Mouse (Mus musculus) induced T-regulatory cell, adult 2 months (primary cell): ENCODE results near the gene Tmem63a.
"Not testable (repeated sequence)": the region's sequence is repeated elsewhere in the genome, so short reads cannot be mapped to it uniquely, and the experiment has no call there.

Experiments
- DNase-seq: peaks from one replicate; pipeline ENCODE4 v3.0.0-alpha.2; 2012; ENCODE audit warnings: low read depth

Gene Tmem63a

GRCm38 (mm10) chr1:180942166-180943031, at the start of gene Tmem63a:
Gene Tmem63a, plus strand, starts transcription at chr1:180942344.
- peak; percentile 89 for DNase-seq

DNA sequence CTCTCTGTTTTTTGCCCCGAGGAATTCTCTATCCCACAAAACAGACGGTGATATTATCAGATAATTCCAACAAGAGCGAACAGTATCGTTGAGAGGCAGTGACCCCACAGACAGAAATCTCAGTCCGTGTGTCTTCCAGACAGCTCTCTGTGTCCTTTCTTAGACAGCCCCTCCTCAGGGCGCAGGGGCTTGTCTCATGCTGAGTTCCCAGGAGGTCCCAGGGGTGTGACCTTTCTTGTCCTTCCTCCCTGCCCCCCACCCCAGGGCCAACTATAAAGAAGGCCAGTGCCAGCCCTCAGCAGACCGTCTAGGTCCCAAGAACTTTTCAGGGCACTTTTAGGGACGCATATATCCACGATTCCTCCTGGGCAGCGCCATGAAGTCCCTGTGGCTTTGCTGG, 49.3 kb upstream of the Tmem63a start, which contains the start of gene Lefty2:
Gene Lefty2 (plus strand): TSS at position 301 of the 400 bp plus-strand sequence.
- no peak for DNase-seq

DNA sequence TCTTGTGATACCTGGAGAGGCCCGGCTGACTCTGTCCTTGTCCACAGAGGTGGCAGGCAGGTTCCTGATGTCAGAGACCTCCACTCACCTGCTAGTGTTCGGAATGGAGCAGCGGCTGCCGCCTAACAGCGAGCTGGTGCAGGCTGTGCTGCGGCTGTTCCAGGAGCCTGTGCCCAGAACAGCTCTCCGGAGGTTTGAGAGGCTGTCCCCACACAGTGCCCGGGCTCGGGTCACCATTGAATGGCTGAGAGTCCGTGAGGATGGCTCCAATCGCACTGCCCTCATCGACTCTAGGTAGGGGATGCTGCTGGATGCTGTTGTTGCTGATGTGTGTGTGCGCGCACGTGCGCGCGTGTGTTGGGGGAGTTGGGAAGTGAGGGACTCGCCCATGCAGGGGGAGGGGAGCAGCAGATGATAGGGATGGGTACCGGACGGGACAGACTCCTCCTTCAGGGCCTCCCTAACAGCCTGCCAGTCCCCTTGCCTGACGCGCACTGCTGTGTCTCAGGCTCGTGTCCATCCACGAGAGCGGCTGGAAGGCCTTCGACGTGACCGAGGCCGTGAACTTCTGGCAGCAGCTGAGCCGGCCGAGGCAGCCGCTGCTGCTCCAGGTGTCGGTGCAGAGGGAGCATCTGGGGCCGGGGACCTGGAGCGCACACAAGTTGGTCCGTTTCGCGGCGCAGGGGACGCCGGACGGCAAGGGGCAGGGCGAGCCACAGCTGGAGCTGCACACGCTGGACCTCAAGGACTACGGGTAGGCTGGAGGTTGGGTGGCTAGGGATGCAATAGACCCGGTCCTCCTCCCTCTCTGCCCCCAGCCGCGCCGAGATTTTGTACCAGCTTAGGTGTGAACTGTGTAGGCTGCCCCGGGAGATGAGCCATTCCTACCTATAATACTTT, 47.8 kb upstream of the Tmem63a start:
- DNase-seq, result not testable (repeated sequence)

DNA sequence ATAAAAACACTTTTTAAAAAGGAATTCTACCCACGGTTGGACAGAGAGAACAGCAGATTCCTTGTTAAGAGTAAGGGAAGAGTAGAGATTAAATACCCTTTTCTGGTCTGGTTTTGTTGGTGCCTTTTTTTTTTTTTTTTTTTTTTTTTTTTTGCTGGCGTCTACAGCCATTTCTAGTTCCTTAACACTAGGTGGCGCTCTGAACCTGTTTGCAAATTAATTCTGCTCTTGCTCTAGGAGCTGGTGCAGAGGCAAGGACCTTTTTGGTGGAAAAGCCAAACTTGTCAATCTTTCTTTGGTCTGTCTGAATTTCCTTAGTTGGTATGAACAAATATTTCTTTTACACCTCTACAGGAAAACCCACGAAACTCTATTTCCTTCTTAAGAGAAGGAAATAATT, 41.0 kb upstream of the Tmem63a start:
- DNase-seq, result peak; percentile 87

- peak; percentile 43 for DNase-seq
Observed at GRCm38 (mm10) chr1:180902915-180903314, 39.2 kb upstream of the Tmem63a start.

GRCm38 (mm10) chr1:180903666-180904038, 38.5 kb upstream of the Tmem63a start:
- DNase-seq, result no peak

DNA sequence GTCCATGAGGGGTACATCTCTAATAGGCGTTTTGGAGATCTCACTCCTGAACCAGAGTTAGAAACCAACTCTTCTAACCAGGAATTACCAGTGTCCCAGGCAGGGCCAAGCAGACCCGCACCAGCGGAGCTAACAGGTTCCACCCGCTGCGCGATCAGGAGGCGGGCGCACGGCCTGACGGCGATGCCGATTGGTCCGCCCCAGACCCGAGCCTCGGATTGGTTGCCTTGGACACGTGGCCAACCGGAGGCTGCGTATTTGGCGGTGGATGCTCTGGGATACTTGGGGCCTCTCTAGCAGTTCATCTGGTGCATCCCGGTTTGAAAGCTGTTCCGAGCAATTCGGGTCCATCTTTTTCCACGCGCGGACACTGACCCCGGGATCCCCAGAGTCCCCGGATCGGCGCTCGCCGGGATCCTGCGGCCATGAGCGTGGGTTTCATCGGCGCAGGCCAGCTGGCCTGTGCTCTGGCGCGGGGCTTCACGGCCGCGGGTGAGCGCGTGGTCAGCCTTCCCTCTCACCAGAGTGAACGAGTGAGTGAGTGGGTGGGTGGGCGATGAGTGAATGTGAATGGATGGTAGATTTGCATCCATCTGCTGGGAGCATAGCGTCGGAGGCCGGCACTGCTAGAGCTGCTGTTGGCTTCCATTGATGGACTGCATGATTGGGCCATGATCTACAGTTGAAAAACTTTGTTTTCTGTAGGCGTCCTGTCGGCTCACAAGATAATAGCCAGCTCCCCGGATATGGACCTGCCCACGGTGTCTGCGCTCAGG, 37.9 kb upstream of the Tmem63a start, which contains the start of gene Pycr2:
Gene Pycr2 (plus strand): TSS at position 255 of the 776 bp plus-strand sequence.
- peak; percentile 96 for DNase-seq

DNA sequence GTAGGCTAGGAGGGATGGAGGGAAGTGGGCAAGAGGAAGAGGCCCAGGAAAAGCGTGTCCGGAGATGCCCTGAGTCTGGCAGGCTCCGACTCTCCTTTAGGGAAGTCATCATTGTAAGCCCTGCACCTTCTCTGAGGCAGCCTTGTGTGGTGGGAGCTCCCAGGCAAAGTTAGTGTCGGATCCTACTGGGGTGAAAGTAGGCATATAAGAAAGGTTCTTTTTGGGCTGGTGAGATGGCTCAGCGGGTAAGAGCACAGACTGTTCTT, 37.4 kb upstream of the Tmem63a start:
- DNase-seq, result no peak

DNA sequence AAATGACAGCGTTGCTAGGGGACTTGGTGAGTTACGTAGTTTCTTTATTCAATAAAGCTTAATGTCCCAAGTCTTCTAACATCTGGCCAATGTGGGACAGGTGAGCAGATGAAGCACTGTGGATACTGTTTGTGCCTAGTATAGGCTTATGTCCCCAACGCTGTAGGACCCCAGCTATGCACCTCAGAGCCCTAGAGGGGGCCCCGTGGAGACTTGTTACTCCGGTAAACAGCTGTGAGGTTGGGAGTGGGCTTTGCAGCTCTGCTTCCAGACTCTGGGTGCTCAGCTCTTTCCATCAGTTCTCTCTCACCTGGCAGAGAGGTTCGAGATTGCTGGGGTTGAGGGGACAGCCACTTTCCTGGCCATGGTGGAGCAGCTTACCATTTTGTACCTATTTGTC, 36.8 kb upstream of the Tmem63a start:
- no peak for DNase-seq

DNA sequence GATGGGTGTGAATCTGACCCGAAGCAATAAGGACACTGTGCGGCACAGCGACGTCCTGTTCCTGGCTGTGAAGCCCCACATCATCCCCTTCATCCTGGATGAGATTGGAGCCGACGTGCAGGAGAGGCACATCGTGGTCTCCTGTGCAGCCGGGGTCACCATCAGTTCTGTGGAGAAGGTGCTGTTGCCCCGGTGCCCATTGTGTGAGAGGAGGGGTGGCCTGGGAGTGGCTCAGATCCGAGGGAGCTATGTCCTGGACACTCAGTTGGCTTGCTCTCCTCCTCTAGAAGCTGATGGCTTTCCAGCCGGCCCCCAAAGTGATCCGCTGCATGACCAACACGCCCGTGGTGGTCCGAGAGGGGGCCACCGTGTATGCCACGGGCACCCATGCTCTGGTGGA, 36.3 kb upstream of the Tmem63a start:
- no peak for DNase-seq

- DNase-seq, result peak; percentile 48
Observed at GRCm38 (mm10) chr1:180906461-180907147, 35.5 kb upstream of the Tmem63a start.

- peak; percentile 48 for DNase-seq
Observed at GRCm38 (mm10) chr1:180911138-180911537, 31.0 kb upstream of the Tmem63a start.

DNA sequence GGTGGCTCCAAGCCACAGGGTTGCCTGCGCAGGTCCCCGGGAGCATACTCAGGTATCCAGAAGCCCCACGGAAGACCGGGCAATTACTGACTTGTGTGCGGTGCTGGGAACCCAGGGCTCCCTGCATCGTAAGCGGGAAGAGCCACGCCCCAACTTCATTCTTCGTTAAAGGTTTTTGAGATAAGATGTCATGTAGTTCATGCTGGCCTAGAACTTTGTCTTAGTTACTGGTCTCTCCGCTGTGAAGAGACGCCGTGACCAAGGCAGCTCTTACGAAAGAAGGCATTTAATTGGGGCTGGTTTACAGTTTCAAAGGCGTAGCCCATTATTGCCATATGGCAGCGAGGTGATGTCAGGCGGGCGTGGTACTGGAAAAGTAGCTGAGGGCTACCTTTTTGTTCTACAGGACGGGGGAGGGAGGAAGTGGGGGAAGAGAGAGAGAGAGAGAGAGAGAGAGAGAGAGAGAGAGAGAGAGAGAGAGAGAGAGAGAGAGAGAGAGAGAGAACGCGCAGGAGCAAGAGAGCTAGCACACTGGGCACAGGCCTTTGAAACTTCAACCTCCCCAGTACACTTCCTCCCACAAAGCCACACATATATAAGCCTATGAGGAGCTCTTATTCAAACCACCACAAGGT, 30.4 kb upstream of the Tmem63a start:
- DNase-seq, result peak; percentile 83

GRCm38 (mm10) chr1:180912792-180913191, 29.4 kb upstream of the Tmem63a start:
- DNase-seq, result peak; percentile 57

DNA sequence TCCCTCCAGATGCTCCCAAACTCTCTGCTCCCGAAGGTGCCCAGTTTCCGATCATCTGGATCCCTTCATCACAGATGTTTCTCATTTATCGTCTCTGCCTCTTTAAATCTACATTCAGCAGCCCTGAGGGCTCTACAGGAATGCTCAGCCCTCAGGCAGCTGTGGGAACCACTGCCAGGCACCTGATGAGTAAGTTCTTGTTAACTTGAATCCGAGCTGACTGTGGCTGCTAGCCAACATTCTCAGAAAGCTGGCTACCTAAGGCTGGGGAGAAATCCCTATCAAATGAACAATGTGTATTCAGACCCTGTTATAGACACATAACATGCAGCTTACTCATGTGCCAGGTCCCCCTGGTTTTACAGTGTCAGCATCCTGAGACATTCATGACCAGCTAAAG, 28.3 kb upstream of the Tmem63a start:
- no peak for DNase-seq

- DNase-seq, result peak; percentile 85
Observed at GRCm38 (mm10) chr1:180916425-180916824, 25.7 kb upstream of the Tmem63a start.

- DNase-seq, result no peak
Observed at GRCm38 (mm10) chr1:180917053-180917452, 25.1 kb upstream of the Tmem63a start.

- DNase-seq, result peak; percentile 61
Observed at GRCm38 (mm10) chr1:180919686-180920085, 22.5 kb upstream of the Tmem63a start.

DNA sequence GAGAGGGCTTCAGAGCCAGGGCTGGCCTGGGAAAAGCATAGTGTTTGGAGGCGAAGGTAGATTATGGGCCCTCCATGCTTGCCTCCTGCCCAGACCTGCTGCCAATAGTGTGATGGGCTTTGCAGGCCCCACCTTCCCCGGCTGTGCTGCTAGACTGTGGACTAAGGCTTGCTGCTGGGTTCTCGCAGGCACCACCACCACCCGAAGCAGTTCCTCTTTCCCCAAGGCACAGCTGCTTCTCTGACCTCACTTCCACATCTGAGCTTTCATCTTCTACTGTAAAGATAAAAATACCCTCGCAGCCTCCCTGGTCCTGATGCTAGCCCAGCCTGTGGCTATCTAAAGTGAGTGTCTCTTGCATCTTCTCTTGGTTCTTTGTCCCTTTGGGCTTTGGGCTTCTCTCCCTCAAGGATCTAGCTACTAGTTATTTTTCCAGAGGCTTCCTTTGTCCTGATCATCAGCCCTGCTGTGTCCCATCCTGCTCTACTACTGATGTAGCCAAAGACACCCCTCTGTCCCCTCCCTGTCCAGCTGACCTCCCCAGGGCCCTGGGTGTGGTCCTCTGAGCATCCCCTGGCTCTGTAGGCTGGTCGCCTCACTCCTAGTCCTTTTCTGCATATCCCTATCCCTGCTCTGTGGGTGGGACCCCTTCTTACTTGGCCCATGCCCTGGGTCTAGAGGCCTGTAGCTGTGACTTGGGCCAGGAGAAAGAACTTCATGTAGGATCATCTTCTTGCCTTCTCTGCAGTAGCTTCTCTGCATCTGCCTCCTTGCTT, 19.7 kb upstream of the Tmem63a start:
- peak; percentile 43 for DNase-seq

DNA sequence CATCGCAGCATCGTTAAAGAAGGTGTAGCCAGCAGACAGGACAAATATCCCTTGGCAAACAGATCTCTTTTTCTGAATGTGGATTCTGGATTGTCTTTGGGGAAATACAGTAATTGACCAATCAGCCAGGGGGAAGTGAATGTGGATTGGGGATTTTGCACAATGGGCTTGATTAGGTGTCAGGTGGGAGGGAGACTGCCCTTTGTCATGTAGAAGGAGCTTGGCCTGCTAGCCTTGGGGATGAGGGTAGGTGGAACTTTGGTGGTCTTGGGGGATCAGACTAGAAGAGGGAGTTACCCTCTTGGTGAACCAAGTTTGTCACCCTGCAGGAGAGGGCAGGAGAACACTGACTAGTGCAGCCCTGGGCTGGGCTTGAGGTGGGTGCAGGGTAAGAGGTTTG, 17.4 kb upstream of the Tmem63a start:
- no peak for DNase-seq
